In the genomic region with DNA sequence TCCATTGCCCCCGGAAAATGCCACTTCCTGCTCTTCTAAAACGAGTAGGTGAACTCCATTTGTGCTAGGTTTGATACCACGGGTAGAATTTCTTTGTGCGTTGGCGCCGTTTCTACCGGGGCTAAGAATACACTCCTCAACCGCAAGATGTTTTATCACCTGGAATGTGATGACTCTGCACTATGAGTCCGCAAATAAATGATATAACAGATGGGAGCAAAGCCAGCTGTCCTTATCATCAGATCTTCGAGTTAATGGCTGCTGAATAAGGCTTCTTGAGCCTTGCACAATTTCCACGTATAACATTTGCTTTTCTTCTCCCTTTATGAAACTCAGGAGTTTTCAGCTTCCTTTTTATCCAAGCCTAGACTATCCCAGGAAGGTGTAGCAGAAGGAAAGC, we compare ENCODE assay signal across 20 mouse cellular contexts.
"Had no signal": no experiment of that assay in that cellular context is flagged by ENCODE, and none has a peak within 500 bp of the region (broad histone marks: within the 10 kb centered on the region; RNA-seq: fewer than 3 reads in every experiment).

No protein-coding gene starts in this region.

- H3K4me1 ChIP-seq: intestine, embryonic 15.5 days; liver, embryonic 13.5 days had no signal

- H3K27me3 ChIP-seq: heart, embryonic 12.5 days; hindbrain, embryonic 12.5 days; intestine, embryonic 15.5 days; kidney, embryonic 15.5 days; limb, embryonic 13.5 days; liver, embryonic 13.5 days had no signal

- DNase-seq: gastrocnemius, postnatal 25 days; heart, adult 18-20 months; heart, postnatal 10 days; heart, postnatal 4 days; kidney, adult 18-20 months; kidney, adult 9 months; kidney, postnatal 14 days; kidney, postnatal 4 days; liver, embryonic 13.5 days had no signal

- H3K27ac ChIP-seq: heart, embryonic 10.5 days; hindbrain, embryonic 10.5 days; hindbrain, embryonic 12.5 days; hindbrain, embryonic 14.5 days; intestine, embryonic 15.5 days; kidney, embryonic 15.5 days; kidney, postnatal 0 days; layer of hippocampus, adult 2 months; left cerebral cortex, adult 2 months; limb, embryonic 13.5 days; liver, embryonic 13.5 days had no signal

- H3K4me3 ChIP-seq: heart, embryonic 10.5 days; heart, embryonic 12.5 days; hindbrain, embryonic 10.5 days; hindbrain, embryonic 12.5 days; intestine, embryonic 15.5 days; kidney, embryonic 15.5 days; layer of hippocampus, adult 2 months; left cerebral cortex, adult 2 months; limb, embryonic 13.5 days; liver, embryonic 13.5 days had no signal

- H3K36me3 ChIP-seq: heart, embryonic 10.5 days; hindbrain, embryonic 12.5 days; intestine, embryonic 15.5 days; liver, embryonic 13.5 days had no signal

- H3K9ac ChIP-seq: heart, embryonic 12.5 days; hindbrain, embryonic 12.5 days; hindbrain, embryonic 14.5 days; intestine, embryonic 15.5 days; kidney, embryonic 15.5 days; limb, embryonic 13.5 days; liver, embryonic 13.5 days had no signal
